Mouse (Mus musculus): ENCODE data around the gene Slc16a2.

Slc16a2 gene

GRCm38 (mm10) chrX:103821832-103822196 lies at the start of gene Slc16a2:
Slc16a2 (minus strand) TSS chrX:103821983.
- DNase-seq = peak; percentile 98

GRCm38 (mm10) chrX:103863502-103863901 lies 41.7 kb upstream of the Slc16a2 start:
- DNase-seq = no peak

DNA sequence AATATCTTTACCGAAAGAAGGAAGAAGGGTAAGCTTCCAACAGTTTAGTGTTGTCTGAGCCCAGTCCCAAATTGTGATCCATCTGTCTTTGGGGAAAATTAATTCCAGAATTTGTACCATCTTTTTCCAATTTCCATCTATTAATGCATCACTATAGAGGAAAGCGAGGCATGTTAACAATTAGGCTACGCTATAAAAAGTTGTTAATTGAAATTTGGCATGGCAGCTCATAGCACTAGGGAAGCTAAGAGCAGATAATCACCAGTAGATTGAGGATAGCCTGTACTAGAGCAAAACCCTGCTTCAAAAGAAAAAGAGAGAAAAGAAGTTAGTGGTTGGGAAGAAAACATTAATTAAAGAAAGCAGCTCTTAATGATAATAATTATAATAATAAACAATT lies 41.1 kb upstream of the Slc16a2 start:
- DNase-seq = no peak

GRCm38 (mm10) chrX:103845266-103845665 lies 23.5 kb upstream of the Slc16a2 start:
- DNase-seq = no peak

DNA sequence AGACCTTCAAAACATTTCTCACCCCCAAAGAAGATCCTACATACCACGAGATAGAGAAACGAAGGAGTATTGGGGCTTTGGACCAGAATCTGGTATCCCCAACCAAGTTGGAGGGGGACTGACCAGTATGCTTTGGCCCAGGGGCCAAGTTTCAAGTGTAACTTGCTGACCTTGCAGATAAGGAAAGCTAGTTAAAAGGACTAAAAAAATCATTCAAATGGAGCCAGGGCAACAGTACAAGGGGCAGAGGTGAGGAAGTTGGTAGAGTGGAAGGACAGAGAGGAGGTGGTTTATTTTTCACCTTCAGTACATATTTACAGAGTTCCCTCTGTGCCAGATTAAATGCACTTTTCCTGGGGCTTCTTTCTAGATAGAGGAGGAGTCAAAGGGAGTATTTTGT lies 7.1 kb upstream of the Slc16a2 start:
- no peak for DNase-seq

- DNase-seq = peak; percentile 97
These were observed 558 bp upstream of the Slc16a2 start for GRCm38 (mm10) chrX:103822271-103822811.

GRCm38 (mm10) chrX:103821195-103821831 lies 470 bp downstream of the Slc16a2 start:
- no peak for DNase-seq

DNA sequence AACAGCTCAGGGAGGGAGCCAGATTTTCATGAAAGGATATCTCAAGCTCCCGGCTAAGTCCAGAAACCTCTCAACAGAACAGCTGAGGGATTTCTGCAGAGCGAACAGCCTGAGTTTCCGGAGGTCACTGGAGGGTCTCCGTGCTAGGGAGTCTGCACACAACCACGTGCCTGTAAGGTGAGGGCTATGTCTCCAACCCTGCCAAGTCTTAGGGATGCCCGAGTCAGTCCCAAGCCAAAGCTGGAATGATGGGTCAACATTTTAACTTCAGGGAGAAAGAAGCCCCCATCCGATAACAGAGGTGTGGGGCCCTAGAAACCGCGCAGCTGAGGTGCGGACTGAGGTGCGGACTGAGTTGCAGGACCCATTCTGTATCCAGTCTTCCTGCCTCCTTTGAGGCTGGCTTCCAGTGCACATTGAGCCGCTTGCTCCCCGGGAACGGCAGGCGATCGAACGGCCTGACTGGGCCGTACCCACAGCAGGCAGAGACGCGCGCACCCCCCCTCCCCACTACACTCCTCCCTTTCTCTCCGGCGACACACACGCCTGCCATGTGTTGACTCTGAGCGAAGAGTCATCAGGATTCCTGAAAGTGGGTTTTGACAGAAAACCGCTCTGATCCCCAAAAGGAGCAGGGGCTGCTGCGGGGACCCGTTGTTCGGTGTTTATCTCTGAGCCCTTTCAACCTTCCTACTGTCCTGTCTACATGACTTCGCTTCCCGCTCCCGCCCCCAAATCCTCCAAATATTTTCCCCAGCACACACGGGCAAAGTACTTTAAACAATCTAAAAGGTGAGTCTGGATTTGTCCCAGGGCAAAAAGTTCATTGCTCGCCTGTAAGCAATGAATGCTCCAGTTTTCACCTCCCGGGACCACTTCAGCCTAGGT lies 1.2 kb downstream of the Slc16a2 start:
- DNase-seq = peak; percentile 92

DNA sequence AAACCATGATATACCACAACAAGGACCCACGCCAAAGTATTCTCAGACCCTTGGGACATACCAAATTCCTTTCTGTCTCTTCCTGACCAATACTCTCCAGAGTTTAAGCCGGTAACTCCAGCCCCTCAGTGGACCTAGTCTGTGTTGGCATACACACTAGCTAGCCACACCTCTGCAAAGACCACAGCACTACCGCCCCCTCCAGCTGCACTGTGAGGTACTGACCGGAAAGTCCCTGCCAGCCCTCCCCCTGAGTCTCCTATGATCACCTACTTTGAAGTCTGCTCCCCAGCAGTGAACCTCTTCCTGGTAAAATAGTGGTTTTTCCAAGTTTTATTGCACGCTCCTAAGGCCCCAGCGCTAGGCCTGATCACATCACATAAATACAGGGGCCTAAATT lies 2.5 kb downstream of the Slc16a2 start:
- DNase-seq = peak; percentile 88

- DNase-seq = no peak
These were observed 9.1 kb downstream of the Slc16a2 start for GRCm38 (mm10) chrX:103812690-103813089.

- no peak for DNase-seq
These were observed 11.3 kb downstream of the Slc16a2 start for GRCm38 (mm10) chrX:103810483-103810882.

GRCm38 (mm10) chrX:103806373-103806772 lies 15.4 kb downstream of the Slc16a2 start:
- DNase-seq = no peak

GRCm38 (mm10) chrX:103796961-103797360 lies 24.8 kb downstream of the Slc16a2 start:
- no peak for DNase-seq

GRCm38 (mm10) chrX:103795506-103795905 lies 26.3 kb downstream of the Slc16a2 start:
- DNase-seq = no peak

DNA sequence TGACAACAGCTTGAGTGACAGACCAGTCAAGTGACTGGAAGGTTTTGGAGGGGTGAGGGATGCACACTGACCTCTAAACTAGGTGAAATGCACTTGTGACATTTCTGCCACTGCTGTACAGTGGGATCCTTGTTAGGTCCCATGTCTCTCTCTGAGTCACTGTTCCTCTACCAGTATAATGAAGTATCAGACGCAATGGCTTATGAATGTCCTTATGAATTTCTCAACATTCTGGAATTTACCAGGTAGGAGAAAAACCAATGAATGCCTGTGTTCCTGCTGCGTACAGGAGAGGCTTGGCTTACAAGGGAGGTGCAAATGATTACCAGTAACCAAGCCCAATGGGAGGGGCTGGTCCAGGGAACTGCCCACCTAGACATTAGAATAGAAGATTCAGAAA lies 30.5 kb downstream of the Slc16a2 start:
- DNase-seq = no peak

DNA sequence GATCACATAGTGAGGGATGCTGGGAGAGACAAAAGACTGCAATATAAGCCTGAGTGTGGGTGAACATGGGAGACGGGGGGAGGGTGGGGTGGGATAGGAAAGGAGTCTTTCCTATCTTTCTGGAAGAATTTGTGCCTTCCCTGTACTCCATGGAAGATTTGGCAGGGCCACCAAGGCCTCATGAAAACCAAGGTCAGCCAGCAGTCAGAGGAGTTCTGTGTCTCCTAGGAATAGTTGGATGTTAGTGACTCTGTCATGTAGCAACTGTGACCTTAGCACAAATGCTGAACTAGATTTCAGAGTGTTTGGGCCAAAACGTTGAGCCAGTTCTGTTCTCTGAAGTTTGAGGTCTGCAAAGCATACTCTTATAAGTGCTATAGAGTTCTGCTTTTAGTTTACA lies 36.1 kb downstream of the Slc16a2 start:
- DNase-seq = peak; percentile 94

DNA sequence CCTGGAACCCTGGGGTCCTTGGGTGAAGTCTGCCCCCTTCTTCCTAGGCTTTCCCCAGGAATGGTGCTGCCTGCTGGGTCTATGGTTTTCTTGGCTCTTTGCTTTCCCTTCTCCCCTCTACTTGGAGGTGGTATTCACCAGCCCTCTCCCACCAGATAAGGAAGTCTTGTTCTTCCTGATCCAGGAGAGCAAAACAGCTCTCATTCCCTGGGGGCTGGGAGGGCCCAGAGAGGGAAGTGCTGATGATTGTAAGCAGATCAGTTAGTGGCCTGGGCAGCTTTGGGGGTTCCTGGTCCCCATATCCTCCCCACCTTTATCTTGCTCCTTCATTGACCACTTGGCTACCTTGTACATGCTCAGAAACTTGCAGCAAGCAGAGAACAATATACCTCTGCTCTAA lies 45.4 kb downstream of the Slc16a2 start:
- DNase-seq = peak; percentile 92

DNA sequence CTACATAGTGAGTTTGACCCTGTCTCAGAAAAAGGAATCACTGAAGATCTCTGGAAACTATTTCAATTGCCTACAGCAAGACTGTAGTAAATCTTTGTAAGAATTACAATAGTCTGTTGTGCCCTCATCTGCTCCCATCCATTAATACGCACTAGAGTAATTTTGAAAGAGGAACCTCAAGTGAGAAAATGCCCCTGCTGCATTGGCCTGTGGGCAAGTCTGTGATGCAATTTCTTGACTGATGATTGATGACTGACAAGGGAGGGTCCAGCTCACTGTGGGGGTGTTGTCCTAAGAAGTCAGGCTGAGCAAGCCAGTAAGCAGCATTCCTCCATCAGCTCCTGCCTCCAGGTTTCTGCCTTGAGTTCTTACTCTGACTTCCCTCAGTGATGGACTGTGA lies 75.6 kb downstream of the Slc16a2 start:
- DNase-seq = peak; percentile 64

GRCm38 (mm10) chrX:103744171-103745039 lies 77.4 kb downstream of the Slc16a2 start:
- peak; percentile 64 for DNase-seq

- peak; percentile 91 for DNase-seq
These were observed 79.8 kb downstream of the Slc16a2 start for GRCm38 (mm10) chrX:103742057-103742315.

DNA sequence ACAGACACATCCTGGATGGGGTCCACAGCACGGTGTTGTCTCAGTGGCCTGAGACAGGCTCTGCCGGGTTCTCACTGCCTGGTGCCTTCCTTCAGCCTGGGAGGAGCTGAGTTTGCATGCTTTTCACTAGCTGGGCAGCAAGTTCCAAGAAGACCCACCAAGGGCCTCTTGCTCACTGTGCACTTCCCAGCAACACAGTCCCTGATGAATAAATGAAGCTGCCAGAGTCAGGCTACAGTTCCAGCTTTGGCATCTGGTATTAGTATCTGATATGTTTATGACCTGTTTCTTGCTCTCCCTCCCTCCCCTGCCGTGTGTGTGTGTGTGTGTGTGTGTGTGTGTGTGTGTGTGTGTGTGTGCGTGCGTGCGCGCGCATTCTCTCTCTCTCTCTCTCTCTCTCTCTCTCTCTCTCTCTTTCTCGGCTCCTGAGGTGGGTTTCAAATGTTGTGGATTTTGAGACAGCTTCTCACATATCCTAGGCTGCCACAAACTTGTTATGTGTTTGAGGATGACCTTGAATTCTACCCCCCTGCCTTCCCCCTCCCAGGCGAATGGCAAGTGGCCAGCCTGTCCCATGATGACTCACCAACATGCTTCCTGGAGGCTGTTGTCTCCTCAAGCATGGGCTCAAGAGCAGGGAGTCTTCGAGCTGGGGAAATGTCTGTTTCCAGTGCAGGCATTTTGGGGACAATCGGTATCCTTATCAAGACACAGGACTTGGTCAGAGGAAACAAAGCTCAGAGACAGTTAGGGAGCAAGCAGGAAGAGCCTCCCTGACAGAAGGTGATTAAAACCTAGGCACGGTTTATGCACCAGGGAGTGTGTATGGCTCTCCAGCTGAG lies 80.3 kb downstream of the Slc16a2 start:
- peak; percentile 97 for DNase-seq

DNA sequence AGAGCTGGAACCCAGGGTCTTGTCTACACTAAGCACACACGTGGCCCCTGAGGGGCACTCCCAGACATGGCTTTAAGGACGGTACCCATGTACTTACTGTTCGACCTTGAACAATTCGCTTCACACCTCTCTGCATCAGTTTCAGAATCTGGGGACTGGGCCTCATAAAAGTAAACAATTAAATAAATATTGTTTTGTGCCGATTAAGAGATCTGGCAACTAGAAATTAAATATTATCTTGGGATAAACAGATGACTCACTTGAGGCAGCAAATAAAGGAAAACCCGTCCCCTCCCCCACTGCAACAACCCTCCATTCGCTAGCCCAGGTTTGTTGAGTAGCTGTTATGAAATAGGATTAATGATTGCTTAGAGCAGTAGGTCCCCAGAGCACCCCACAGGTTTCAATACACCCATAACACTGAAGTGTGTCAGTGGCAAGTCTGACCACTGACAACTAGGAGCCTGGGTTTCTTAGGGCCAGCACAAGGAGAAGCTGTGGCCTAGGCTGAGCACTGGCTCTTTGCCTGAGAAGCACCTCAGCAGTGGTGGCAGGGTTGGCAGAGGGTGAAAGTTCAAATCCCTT lies 87.7 kb downstream of the Slc16a2 start:
- no peak for DNase-seq

Measured in heart, adult 11 months (tissue).